Mouse (Mus musculus) liver, embryonic 15.5 days (tissue): ENCODE data around the gene Uvrag. TPM values are rescaled to one million over a fixed set of nuclear protein-coding genes. Genes with fewer than 3 reads are reported as not detected.

ENCODE experiments used
- ATAC-seq: fragments of 200-750 bp; cut with Nextera tagmentation; 2 replicates; pipeline ENCODE4 v1.8.0; 2017; ENCODE audit warnings: moderate number of reproducible peaks, mild to moderate bottlenecking, moderate library complexity; ENCODE audit not compliant: insufficient read depth
- H3K27ac ChIP-seq: fragments of 300-500 bp; sonication (generic); replicated peaks from 2 replicates; pipeline ENCODE4 v1.5.1; 2015; ENCODE audit warnings: mild to moderate bottlenecking, inconsistent platforms
- H3K27me3 ChIP-seq: fragments of 300-500 bp; sonication (generic); 2 replicates; pipeline ENCODE4 v1.6.1; 2015; ENCODE audit warnings: mild to moderate bottlenecking, inconsistent platforms
- H3K36me3 ChIP-seq: fragments of 300-500 bp; sonication (generic); replicated peaks from 2 replicates; pipeline ENCODE4 v1.6.1; 2015; ENCODE audit warnings: moderate library complexity, mild to moderate bottlenecking, inconsistent platforms
- H3K4me1 ChIP-seq: fragments of 300-500 bp; sonication (generic); replicated peaks from 2 replicates; pipeline ENCODE4 v1.6.1; 2015; ENCODE audit warnings: inconsistent platforms
- H3K4me2 ChIP-seq: fragments of 300-500 bp; sonication (generic); 2 replicates; pipeline ENCODE4 v1.6.1; 2015; ENCODE audit warnings: moderate library complexity, mild to moderate bottlenecking, inconsistent platforms
- H3K4me3 ChIP-seq: fragments of 300-500 bp; sonication (generic); replicated peaks from 2 replicates; pipeline ENCODE4 v1.5.1; 2015; ENCODE audit warnings: mild to moderate bottlenecking, inconsistent platforms
- H3K9ac ChIP-seq: fragments of 300-500 bp; sonication (generic); 2 replicates; pipeline ENCODE4 v1.6.1; 2015; ENCODE audit warnings: moderate library complexity, mild to moderate bottlenecking, inconsistent platforms
- H3K9me3 ChIP-seq: fragments of 300-500 bp; sonication (generic); replicated peaks from 2 replicates; pipeline ENCODE4 v1.6.1; 2016; ENCODE audit warnings: inconsistent platforms
- WGBS: fragments of 180-500 bp; shearing (Covaris S2); methylation state at CpG from one replicate; pipeline ENCODE4 v1.1.7; 2015; ENCODE audit warnings: mixed read lengths; ENCODE audit not compliant: insufficient replicate concordance; 5-methylcytosine and 5-hydroxymethylcytosine counted together
- polyA plus RNA-seq: library from polyadenylated mRNA; unstranded; fragments of >200 nt; fragmentation: Nextera tagmentation; extraction: Ambion mirVana; gene quantifications from 2 replicates; pipeline ENCODE4 v1.2.1, GENCODE M21; 2015

Uvrag gene
- polyA plus RNA-seq, 1 experiment from 2014 or later: 8.3 TPM

DNA sequence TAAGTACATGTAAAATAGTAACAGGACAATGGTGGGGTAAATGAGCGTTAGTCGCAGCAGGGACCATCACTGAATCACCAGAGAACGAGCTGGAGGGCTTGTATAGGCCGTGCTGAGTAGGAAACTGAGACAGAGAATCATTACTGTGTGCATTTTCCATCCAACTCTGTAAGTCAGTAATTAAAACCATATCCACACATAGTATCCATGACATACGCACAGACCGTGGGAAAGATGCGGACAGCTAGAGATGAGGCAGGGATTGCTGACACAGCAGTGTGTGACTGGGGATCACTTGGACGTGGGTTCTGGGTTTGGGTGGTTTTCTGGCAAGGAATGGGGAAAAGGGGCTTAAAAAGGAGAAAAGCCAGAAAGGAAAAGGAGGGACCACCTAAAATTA lies 81.0 kb downstream of the Uvrag start:
- 86% methylated on average over 8 of the region's 8 CpGs for WGBS
- no peak overlapping the region for H3K27ac ChIP-seq
- H3K36me3 ChIP-seq: peaks cover 2% of the 10 kb centered on the region
- H3K4me3 ChIP-seq: no peak overlapping the region
- no peak for ATAC-seq
- H3K4me1 ChIP-seq: no peaks in the 10 kb centered on the region
- no peak overlapping the region for H3K9ac ChIP-seq
- H3K9me3 ChIP-seq: no peaks in the 10 kb centered on the region
- H3K27me3 ChIP-seq: no peaks in the 10 kb centered on the region
- H3K4me2 ChIP-seq: no peak overlapping the region

DNA sequence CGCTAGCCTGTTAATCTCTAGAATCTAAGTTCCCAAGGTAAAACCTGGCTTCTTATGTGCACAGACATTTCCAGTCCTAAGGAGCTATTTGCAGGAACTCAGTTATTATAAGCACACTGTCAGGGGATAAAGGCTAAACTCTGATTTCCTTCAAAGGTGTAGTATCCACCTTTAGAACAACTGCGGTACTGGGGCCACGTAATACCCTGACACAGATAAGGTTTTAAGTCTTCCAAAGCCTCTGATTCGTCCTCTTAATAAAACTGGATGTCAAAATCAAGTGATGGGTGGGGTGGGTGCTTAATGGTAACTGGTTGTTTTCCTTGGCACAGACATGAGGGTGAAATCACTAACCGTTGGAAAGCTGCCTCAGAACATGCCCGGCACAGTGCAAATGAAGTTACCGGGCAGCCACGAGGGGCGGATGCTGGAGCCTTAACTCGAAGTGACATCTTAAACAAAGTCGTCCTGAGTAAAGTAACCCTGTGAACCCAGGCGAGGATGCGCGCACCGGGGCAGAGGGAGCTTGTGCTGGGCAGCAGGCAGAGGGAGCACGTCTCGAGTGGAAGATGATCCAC lies 83.8 kb downstream of the Uvrag start:
- H3K4me1 ChIP-seq: 0 out of 2 replicates have a peak, but pooled peaks cover 3% of the 10 kb centered on the region
- no peak for ATAC-seq
- H3K27me3 ChIP-seq: no peaks in the 10 kb centered on the region
- H3K36me3 ChIP-seq: peaks cover 4% of the 10 kb centered on the region; the same call in 1 of the 2 replicates
- H3K4me2 ChIP-seq: no peak overlapping the region
- WGBS: 79% methylated on average over 17 of the region's 17 CpGs
- no peak overlapping the region for H3K4me3 ChIP-seq
- no peak overlapping the region for H3K27ac ChIP-seq
- no peak overlapping the region for H3K9ac ChIP-seq
- no peaks in the 10 kb centered on the region for H3K9me3 ChIP-seq

- peaks cover 11% of the 10 kb centered on the region; the same call in 1 of the 2 replicates for H3K36me3 ChIP-seq
- no peak overlapping the region for H3K9ac ChIP-seq
- no peak for ATAC-seq
- H3K4me1 ChIP-seq: 0 out of 2 replicates have a peak, but pooled peaks cover 3% of the 10 kb centered on the region
- H3K27me3 ChIP-seq: no peaks in the 10 kb centered on the region
- H3K4me2 ChIP-seq: no peak overlapping the region
- no peaks in the 10 kb centered on the region for H3K9me3 ChIP-seq
- 63% methylated on average over 4 of the region's 4 CpGs for WGBS
- no peak overlapping the region for H3K27ac ChIP-seq
- no peak overlapping the region for H3K4me3 ChIP-seq
These were observed 87.3 kb downstream of the Uvrag start for GRCm38 (mm10) chr7:99053626-99054025.

GRCm38 (mm10) chr7:99052471-99053241 lies 88.3 kb downstream of the Uvrag start:
- Histone ChIP-seq H3K27ac (no peak overlapping the region), H3K9ac (no peak overlapping the region), H3K4me1 (0 out of 2 replicates have a peak, but pooled peaks cover 3% of the 10 kb centered on the region), H3K27me3 (no peaks in the 10 kb centered on the region), H3K4me3 (no peak overlapping the region), H3K36me3 (peaks cover 15% of the 10 kb centered on the region; the same call in 1 of the 2 replicates), H3K9me3 (no peaks in the 10 kb centered on the region), H3K4me2 (no peak overlapping the region)
- ATAC-seq: no peak
- WGBS: 75% methylated on average over 6 of the region's 6 CpGs

- Histone ChIP-seq H3K4me2 (no peak overlapping the region), H3K4me3 (no peak overlapping the region), H3K9ac (no peak overlapping the region), H3K27ac (no peak overlapping the region), H3K27me3 (no peaks in the 10 kb centered on the region), H3K36me3 (0 out of 2 replicates have a peak, but pooled peaks cover 15% of the 10 kb centered on the region), H3K4me1 (0 out of 2 replicates have a peak, but pooled peaks cover 3% of the 10 kb centered on the region), H3K9me3 (no peaks in the 10 kb centered on the region)
- no peak for ATAC-seq
- 72% methylated on average over 1 of the region's 1 CpGs for WGBS
These were observed 90.1 kb downstream of the Uvrag start for GRCm38 (mm10) chr7:99050882-99051281.

GRCm38 (mm10) chr7:99049897-99050296 lies 91.0 kb downstream of the Uvrag start:
- H3K4me1 ChIP-seq: 0 out of 2 replicates have a peak, but pooled peaks cover 3% of the 10 kb centered on the region
- H3K9ac ChIP-seq: no peak overlapping the region
- no peak overlapping the region for H3K4me3 ChIP-seq
- H3K27me3 ChIP-seq: no peaks in the 10 kb centered on the region
- no peak overlapping the region for H3K4me2 ChIP-seq
- no peak for ATAC-seq
- no peak overlapping the region for H3K27ac ChIP-seq
- 0 out of 2 replicates have a peak, but pooled peaks cover 13% of the 10 kb centered on the region for H3K36me3 ChIP-seq
- 49% methylated on average over 3 of the region's 3 CpGs for WGBS
- H3K9me3 ChIP-seq: no peaks in the 10 kb centered on the region

GRCm38 (mm10) chr7:99046545-99047206 lies 94.3 kb downstream of the Uvrag start:
- 74% methylated on average over 11 of the region's 11 CpGs for WGBS
- no peak for ATAC-seq
- Histone ChIP-seq H3K27me3 (no peaks in the 10 kb centered on the region), H3K36me3 (0 out of 2 replicates have a peak, but pooled peaks cover 9% of the 10 kb centered on the region), H3K27ac (no peak overlapping the region), H3K4me1 (no peaks in the 10 kb centered on the region; the same call in 1 of the 2 replicates), H3K4me3 (no peak overlapping the region), H3K9ac (no peak overlapping the region), H3K9me3 (no peaks in the 10 kb centered on the region), H3K4me2 (no peak overlapping the region)

GRCm38 (mm10) chr7:99045525-99045924 lies 95.4 kb downstream of the Uvrag start:
- no peak overlapping the region for H3K4me2 ChIP-seq

DNA sequence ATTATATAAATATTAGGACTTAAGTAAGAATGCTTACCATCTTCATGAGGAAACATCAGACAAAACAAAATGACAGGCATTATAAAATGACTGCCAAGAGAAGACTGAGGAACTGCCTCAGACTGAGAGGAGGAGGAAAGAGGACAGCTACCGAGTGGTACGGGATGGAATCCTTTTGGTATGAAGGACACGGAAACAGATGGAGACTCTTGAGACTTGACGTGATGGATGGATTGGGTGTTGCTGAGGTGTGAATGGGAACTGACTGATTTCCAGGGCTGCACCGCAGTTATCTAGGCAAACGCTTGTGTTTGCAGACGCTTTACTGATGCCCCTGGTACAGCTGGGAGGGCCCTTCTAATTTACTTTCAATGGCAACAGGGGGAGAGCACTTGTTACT lies 97.0 kb downstream of the Uvrag start:
- no peak for ATAC-seq
- 0 out of 2 replicates have a peak, but pooled peaks cover 7% of the 10 kb centered on the region for H3K36me3 ChIP-seq
- H3K9ac ChIP-seq: no peak overlapping the region
- H3K4me2 ChIP-seq: no peak overlapping the region
- WGBS: 44% methylated on average over 7 of the region's 7 CpGs
- no peaks in the 10 kb centered on the region for H3K9me3 ChIP-seq
- H3K27me3 ChIP-seq: no peaks in the 10 kb centered on the region
- H3K4me3 ChIP-seq: no peak overlapping the region
- H3K27ac ChIP-seq: no peak overlapping the region
- H3K4me1 ChIP-seq: no peaks in the 10 kb centered on the region; the same call in 1 of the 2 replicates

More at GRCm38 (mm10) chr7:99045525-99045924, 95.4 kb downstream of the Uvrag start:
- Histone ChIP-seq H3K9ac (no peak overlapping the region), H3K4me3 (no peak overlapping the region), H3K4me1 (no peaks in the 10 kb centered on the region; the same call in 1 of the 2 replicates), H3K36me3 (0 out of 2 replicates have a peak, but pooled peaks cover 9% of the 10 kb centered on the region), H3K9me3 (no peaks in the 10 kb centered on the region), H3K27ac (no peak overlapping the region), H3K27me3 (no peaks in the 10 kb centered on the region)
- WGBS: 67% methylated on average over 6 of the region's 6 CpGs
- no peak for ATAC-seq

- H3K27ac ChIP-seq: no peak overlapping the region
- H3K4me3 ChIP-seq: no peak overlapping the region
- H3K4me2 ChIP-seq: no peak overlapping the region
- H3K9ac ChIP-seq: no peak overlapping the region
- no peak for ATAC-seq
- H3K27me3 ChIP-seq: no peaks in the 10 kb centered on the region
- 0 out of 2 replicates have a peak, but pooled peaks cover 4% of the 10 kb centered on the region for H3K36me3 ChIP-seq
- no peaks in the 10 kb centered on the region for H3K9me3 ChIP-seq
- no peaks in the 10 kb centered on the region; the same call in 1 of the 2 replicates for H3K4me1 ChIP-seq
- WGBS: 70% methylated on average over 3 of the region's 3 CpGs
These were observed 97.6 kb downstream of the Uvrag start for GRCm38 (mm10) chr7:99043322-99043721.

GRCm38 (mm10) chr7:99041818-99042217 lies 99.1 kb downstream of the Uvrag start:
- ATAC-seq: no peak
- H3K36me3 ChIP-seq: no peaks in the 10 kb centered on the region
- 73% methylated on average over 9 of the region's 9 CpGs for WGBS
- H3K4me3 ChIP-seq: no peak overlapping the region
- no peak overlapping the region for H3K9ac ChIP-seq
- H3K4me2 ChIP-seq: no peak overlapping the region
- H3K4me1 ChIP-seq: no peaks in the 10 kb centered on the region; the same call in 1 of the 2 replicates
- no peaks in the 10 kb centered on the region for H3K9me3 ChIP-seq
- no peak overlapping the region for H3K27ac ChIP-seq
- H3K27me3 ChIP-seq: no peaks in the 10 kb centered on the region
